Mouse (Mus musculus) frontal cortex, adult (tissue): ENCODE measurements around the gene Eif2b4.
"Not testable (repeated sequence)": the region's sequence is repeated elsewhere in the genome, so short reads cannot be mapped to it uniquely, and the experiment has no call there.

Experiments
- ATAC-seq: cut with Nextera tagmentation; 2 replicates; pipeline ENCODE4 v1.9.2; 2017; ENCODE audit warnings: mild to moderate bottlenecking, moderate library complexity, mixed read lengths; ENCODE audit not compliant: low TSS enrichment

The Eif2b4 gene

GRCm38 (mm10) chr5:31192939-31193630, at the start of gene Eif2b4, which contains the start of gene Snx17:
Gene Eif2b4 (minus strand): TSS chr5:31193430.
Gene Snx17 (plus strand): TSS chr5:31193227.
- peak; percentile 92 for ATAC-seq

GRCm38 (mm10) chr5:31242191-31242590, 49.0 kb upstream of the Eif2b4 start:
- no peak for ATAC-seq

- ATAC-seq: peak; percentile 22
Measured at GRCm38 (mm10) chr5:31241522-31242034, 48.3 kb upstream of the Eif2b4 start.

- peak; percentile 97 for ATAC-seq
Measured at GRCm38 (mm10) chr5:31240637-31241521, 47.6 kb upstream of the Eif2b4 start, which contains the start of the genes Nrbp1 and Gm9970. Gene Nrbp1 (plus strand): TSS chr5:31240864. Gene Gm9970 (minus strand): TSS chr5:31241232.

- no peak for ATAC-seq
Measured at GRCm38 (mm10) chr5:31226641-31227040, 33.4 kb upstream of the Eif2b4 start.

- ATAC-seq: no peak
Measured at GRCm38 (mm10) chr5:31222696-31223095, 29.5 kb upstream of the Eif2b4 start.

- ATAC-seq: peak; percentile 6; the same call in 1 of the 2 replicates
Measured at GRCm38 (mm10) chr5:31221304-31221945, 28.2 kb upstream of the Eif2b4 start.

GRCm38 (mm10) chr5:31220448-31221303, 27.4 kb upstream of the Eif2b4 start, which contains the start of gene Ppm1g:
Gene Ppm1g (minus strand): TSS chr5:31220687.
- peak; percentile 90 for ATAC-seq

GRCm38 (mm10) chr5:31219911-31220447, 26.7 kb upstream of the Eif2b4 start:
- peak; percentile 53 for ATAC-seq

GRCm38 (mm10) chr5:31219474-31219873, 26.2 kb upstream of the Eif2b4 start:
- ATAC-seq: no peak

- no peak for ATAC-seq
Measured at GRCm38 (mm10) chr5:31219070-31219469, 25.8 kb upstream of the Eif2b4 start.

GRCm38 (mm10) chr5:31218294-31218693, 25.1 kb upstream of the Eif2b4 start:
- ATAC-seq: no peak

GRCm38 (mm10) chr5:31216554-31216953, 23.3 kb upstream of the Eif2b4 start:
- ATAC-seq: not testable (repeated sequence)

- ATAC-seq: no peak
Measured at GRCm38 (mm10) chr5:31204421-31204820, 11.2 kb upstream of the Eif2b4 start.

- no peak for ATAC-seq
Measured at GRCm38 (mm10) chr5:31203866-31204265, 10.6 kb upstream of the Eif2b4 start.

GRCm38 (mm10) chr5:31202933-31203332, 9.7 kb upstream of the Eif2b4 start:
- ATAC-seq: no peak

- ATAC-seq: peak; percentile 95
Measured at GRCm38 (mm10) chr5:31201742-31202590, 8.7 kb upstream of the Eif2b4 start, which contains the start of gene Zfp513. Gene Zfp513 (minus strand): TSS chr5:31202303.

GRCm38 (mm10) chr5:31201042-31201741, 8.0 kb upstream of the Eif2b4 start:
- no peak for ATAC-seq

GRCm38 (mm10) chr5:31200327-31200768, 7.1 kb upstream of the Eif2b4 start:
- ATAC-seq: no peak
